In the genomic region with DNA sequence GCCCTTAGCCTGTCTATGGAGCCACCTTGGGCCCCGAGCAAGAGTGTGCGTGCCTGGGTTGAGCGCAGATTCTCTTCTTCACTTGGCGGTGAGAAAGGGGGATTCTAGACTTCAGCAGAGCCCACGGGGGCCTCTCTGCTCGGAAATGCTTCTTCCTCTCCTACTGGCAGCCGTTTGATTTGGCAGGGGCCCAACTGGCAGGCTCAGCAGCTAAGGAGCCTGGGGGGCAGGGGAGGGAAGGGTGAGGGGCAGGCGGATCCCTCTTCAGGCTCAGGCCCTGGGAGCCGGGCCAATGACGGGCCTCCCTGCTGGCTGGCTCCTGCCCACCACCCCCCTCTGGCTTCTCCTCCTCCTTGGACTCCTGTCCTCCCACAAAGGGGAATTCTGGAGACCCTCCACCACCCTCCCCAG, we compare ENCODE assay signal across 9 mouse cellular contexts. TPM values are rescaled to one million over a fixed set of nuclear protein-coding genes. Genes with fewer than 3 reads are reported as not detected.
DNase-seq lines count a peak whose midpoint lies in the region; TF ChIP-seq lines count a peak whose summit lies in the region.
"Had no signal": no experiment of that assay in that cellular context is flagged by ENCODE, and none has a peak within 500 bp of the region (broad histone marks: within the 10 kb centered on the region; RNA-seq: fewer than 3 reads in every experiment).

No protein-coding gene starts in this region.

- DNase-seq in cerebellum, adult 2 months = peak; percentile 35 to 55
- DNase-seq in frontal cortex, postnatal 36 days (ENCODE audit: low spot score in 2 of 2) = peak; percentile 56 to 59
- no peak for DNase-seq in hindbrain, embryonic 10.5 days (ENCODE audit: low spot score)
- peak; percentile 55 to 68 for DNase-seq in layer of hippocampus, adult 8-10 months (ENCODE audit: low spot score in 2 of 2)
- peak; percentile 88 to 92 for DNase-seq in lung, adult 18-20 months
- peak; percentile 85 for DNase-seq in ovary, postnatal 36 days (ENCODE audit: low spot score)
- peak; percentile 45 for DNase-seq in urinary bladder, postnatal 25 days (ENCODE audit: low spot score)

- WGBS in cerebellum, adult 2 months = 5% methylated on average over 10 of the region's 10 CpGs
- 19% methylated on average over 10 of the region's 10 CpGs for WGBS in hindbrain, embryonic 10.5 days

- peak overlapping the region; percentile 39 for H3K4me3 ChIP-seq in ES-Bruce4 (ENCODE audit: low read depth, low read length)
- no peak overlapping the region for H3K4me3 ChIP-seq in cerebellum, adult 2 months (replicated peaks; ENCODE audit: insufficient read depth, low read depth, low read length)
- H3K4me3 ChIP-seq in hindbrain, embryonic 10.5 days = peak overlapping the region; percentile 16; the same call in 1 of the 2 replicates

- H3K9ac ChIP-seq in ES-Bruce4 (ENCODE audit: low read depth, poor library complexity, severe bottlenecking) = peak overlapping the region; percentile 49
- H3K9ac ChIP-seq: liver, embryonic 14.5 days had no signal

- H3K27me3 ChIP-seq in ES-Bruce4 (ENCODE audit: control insufficient read depth, insufficient read depth, low read length, poor library complexity, severe bottlenecking) = no peaks in the 10 kb centered on the region
- H3K27me3 ChIP-seq in cerebellum, adult 2 months (ENCODE audit: control insufficient read depth, insufficient read depth, low read length) = no peaks in the 10 kb centered on the region
- 0 out of 2 replicates have a peak, but pooled peaks cover 7% of the 10 kb centered on the region for H3K27me3 ChIP-seq in hindbrain, embryonic 10.5 days (ENCODE audit: insufficient read depth, poor library complexity, severe bottlenecking)

- 0 out of 2 replicates have a peak, but pooled peaks cover under 1% of the 10 kb centered on the region for H3K9me3 ChIP-seq in ES-Bruce4 (replicated peaks; ENCODE audit: control insufficient read depth, insufficient read depth, low read length, poor library complexity, severe bottlenecking)
- no peaks in the 10 kb centered on the region for H3K9me3 ChIP-seq in hindbrain, embryonic 10.5 days

- no peak overlapping the region for H3K27ac ChIP-seq in ES-Bruce4 (ENCODE audit: insufficient read depth, low read length)
- no peak overlapping the region for H3K27ac ChIP-seq in cerebellum, adult 2 months (ENCODE audit: insufficient read depth, low read length)
- peak overlapping the region; percentile 66 for H3K27ac ChIP-seq in hindbrain, embryonic 10.5 days
- H3K27ac ChIP-seq: liver, embryonic 14.5 days had no signal

- TF ChIP-seq EP300 in ES-Bruce4 (IDR thresholded peaks at IDR 0.05; ENCODE audit: insufficient read depth, low read depth, low read length) = no peak

- H3K36me3 ChIP-seq in ES-Bruce4 (ENCODE audit: control insufficient read depth, insufficient read depth, low read length, poor library complexity, severe bottlenecking) = no peaks in the 10 kb centered on the region
- no peaks in the 10 kb centered on the region for H3K36me3 ChIP-seq in hindbrain, embryonic 10.5 days

- no peak for TF ChIP-seq POLR2A in ES-Bruce4 (IDR thresholded peaks at IDR 0.05; ENCODE audit: insufficient read depth, low read length)
- no peak for TF ChIP-seq POLR2A in cerebellum, adult 2 months (IDR thresholded peaks at IDR 0.05; ENCODE audit: borderline replicate concordance, insufficient read depth, low read length)

- no peak for TF ChIP-seq CTCF in ES-Bruce4 (IDR thresholded peaks at IDR 0.05; ENCODE audit: low read depth, low read length)
- no peak for TF ChIP-seq CTCF in cerebellum, adult 2 months (IDR thresholded peaks at IDR 0.05; ENCODE audit: borderline replicate concordance, insufficient read depth, low read depth, low read length)

- peaks cover 7% of the 10 kb centered on the region for H3K4me1 ChIP-seq in ES-Bruce4 (ENCODE audit: control insufficient read depth, insufficient read depth, low read length)
- H3K4me1 ChIP-seq in cerebellum, adult 2 months (ENCODE audit: control insufficient read depth, insufficient read depth, low read length) = no peaks in the 10 kb centered on the region
- H3K4me1 ChIP-seq in hindbrain, embryonic 10.5 days (replicated peaks) = peaks cover 39% of the 10 kb centered on the region

RNA-seq across cellular contexts. Expression of a gene that starts 26.7 kb away (rescaled TPM):
- polyA plus RNA-seq in ES-Bruce4 (2011; ENCODE audit: insufficient read depth, insufficient read length, low read depth, missing spikeins) = 71.7 and 78.5 TPM in 2 replicates
- 131 and 134 TPM in 2 replicates for polyA plus RNA-seq in cerebellum, adult 2 months (2012; rRNA removed)
- 148 and 151 TPM in 2 replicates for polyA plus RNA-seq in hindbrain, embryonic 10.5 days (2016; fragmentation: Nextera tagmentation; extraction: Ambion mirVana)
- total RNA-seq in layer of hippocampus, adult 8-10 months (2022) = 10 to 100 TPM; 87.2 to 94.3 (median 90.5) TPM

RNA-seq across cellular contexts. Expression of a gene that starts 51.9 kb away (rescaled TPM):
- polyA plus RNA-seq in ES-Bruce4 (2011; ENCODE audit: insufficient read depth, insufficient read length, low read depth, missing spikeins) = 76.2 and 86.3 TPM in 2 replicates
- polyA plus RNA-seq in cerebellum, adult 2 months (2012; rRNA removed) = 195 and 196 TPM in 2 replicates
- polyA plus RNA-seq in hindbrain, embryonic 10.5 days (2016; fragmentation: Nextera tagmentation; extraction: Ambion mirVana) = 2.0 TPM in 2 replicates
- 100 to 1,000 TPM in 1 of 4 experiments, 10 to 100 TPM in 3; 63.6 to 104 (median 78.2) TPM for total RNA-seq in layer of hippocampus, adult 8-10 months (2022)

RNA-seq across cellular contexts. Expression of a gene that starts 59.9 kb away (rescaled TPM):
- polyA plus RNA-seq in ES-Bruce4 (2011; ENCODE audit: insufficient read depth, insufficient read length, low read depth, missing spikeins) = 1.0 and 1.5 TPM in 2 replicates
- 10.5 and 11.9 TPM in 2 replicates for polyA plus RNA-seq in cerebellum, adult 2 months (2012; rRNA removed)
- polyA plus RNA-seq in hindbrain, embryonic 10.5 days (2016; fragmentation: Nextera tagmentation; extraction: Ambion mirVana) = 14.5 and 20.5 TPM in 2 replicates
- 10 to 100 TPM; 24.8 to 32.8 (median 28.2) TPM for total RNA-seq in layer of hippocampus, adult 8-10 months (2022)

Comparison
In these comparisons a context has a peak if more than half of its experiments do, and no peak if none do; other contexts are left out.
1. RNA of a gene that starts 51.9 kb away (polyA plus RNA-seq): 195 to 196 TPM in cerebellum, adult 2 months and 76.2 to 86.3 TPM in ES-Bruce4; 2.0 TPM in hindbrain, embryonic 10.5 days; every median in the first group is over 10 times any median in the second.